Mouse (Mus musculus) layer of hippocampus, postnatal 14 days (tissue): ENCODE results near the gene Pspn. TPM values are rescaled to one million over a fixed set of nuclear protein-coding genes. Genes with fewer than 3 reads are reported as not detected.

Experiments used
- DNase-seq, 2 experiments: peaks; one replicate each; pipeline ENCODE4 v3.0.0; 2021 to 2022; ENCODE audit warnings: low spot score in 2 of 2, mixed read lengths in 1 of 2
- total RNA-seq, 2 experiments: library from RNA; stranded (reverse); gene quantifications; 2 replicates each; pipeline ENCODE4 v1.2.3; 2021

The Pspn gene
- total RNA-seq, 2 experiments from 2014 or later: not detected

DNA sequence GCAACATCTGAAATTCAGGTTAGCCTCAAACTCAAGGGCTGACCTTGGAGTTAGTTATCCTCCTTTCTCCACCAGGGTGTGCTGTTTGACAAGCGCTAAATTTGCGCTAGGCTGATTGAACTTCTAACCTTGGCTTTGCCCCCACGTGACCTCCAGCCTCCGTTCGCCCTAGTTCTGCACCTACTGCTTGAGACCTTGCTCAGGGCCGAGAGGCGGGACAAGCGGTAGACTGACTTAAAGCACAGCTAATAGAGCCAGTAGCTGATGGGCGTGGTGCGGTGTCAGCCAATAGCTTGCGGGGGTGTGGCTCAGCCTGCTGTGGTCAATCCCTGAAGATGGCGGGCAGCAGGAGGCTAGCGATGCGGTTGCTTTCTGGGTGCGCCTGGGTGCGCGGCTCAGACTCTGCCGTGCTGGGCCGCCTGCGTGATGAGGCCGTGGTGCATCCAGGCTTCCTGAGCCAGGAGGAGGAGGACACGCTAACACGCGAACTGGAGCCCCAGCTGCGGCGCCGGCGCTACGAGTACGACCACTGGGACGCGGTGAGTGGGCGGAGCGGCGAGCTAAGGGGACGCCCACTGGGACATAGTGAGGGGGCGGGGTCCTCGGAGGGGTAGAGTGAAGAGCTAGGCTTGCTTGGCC is 2.7 kb downstream of the Pspn start, which contains the start of gene Alkbh7:
Alkbh7 (plus strand) TSS at position 311 of the 639 bp plus-strand sequence.
- peak; percentile 94 to 95 for DNase-seq

DNA sequence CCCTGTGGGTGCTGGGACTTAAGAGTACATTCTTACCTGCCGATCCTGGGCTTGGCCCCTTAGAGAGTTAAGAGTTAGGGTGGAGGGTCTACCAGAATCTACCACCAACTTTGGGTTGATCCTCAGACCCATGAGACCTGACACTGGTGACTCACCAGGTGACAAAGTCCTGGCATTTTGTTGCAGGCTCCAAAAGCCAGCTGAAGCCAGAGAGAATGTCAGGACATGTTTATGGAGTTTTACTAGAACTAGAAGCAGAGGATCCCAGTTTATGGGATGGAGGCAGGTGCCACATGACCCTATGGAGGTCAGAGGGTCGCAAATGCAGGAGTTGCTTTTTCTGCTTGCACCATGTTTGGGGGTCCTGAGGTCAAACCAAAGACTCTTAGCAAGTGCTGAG is 3.3 kb downstream of the Pspn start:
- DNase-seq: no peak

DNA sequence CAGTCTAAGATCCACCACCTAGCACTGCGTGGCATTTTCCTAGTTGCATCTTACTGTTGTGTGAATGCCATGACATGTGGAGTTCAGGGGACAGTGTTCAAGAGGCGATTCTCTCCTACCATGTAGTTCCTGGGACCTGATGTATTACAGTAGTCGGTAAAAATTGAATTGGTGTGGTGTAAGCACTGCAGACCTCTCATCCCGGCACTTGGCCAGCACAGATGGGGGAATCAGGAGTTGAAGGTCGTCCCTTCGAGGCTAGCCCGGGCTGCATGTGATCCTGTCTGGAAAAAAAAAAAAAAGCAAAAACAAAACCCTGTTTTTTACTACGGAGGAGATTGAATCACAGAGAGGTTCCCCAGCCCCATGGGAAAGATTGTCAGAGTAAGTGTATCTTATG is 4.8 kb downstream of the Pspn start:
- DNase-seq: no peak

DNA sequence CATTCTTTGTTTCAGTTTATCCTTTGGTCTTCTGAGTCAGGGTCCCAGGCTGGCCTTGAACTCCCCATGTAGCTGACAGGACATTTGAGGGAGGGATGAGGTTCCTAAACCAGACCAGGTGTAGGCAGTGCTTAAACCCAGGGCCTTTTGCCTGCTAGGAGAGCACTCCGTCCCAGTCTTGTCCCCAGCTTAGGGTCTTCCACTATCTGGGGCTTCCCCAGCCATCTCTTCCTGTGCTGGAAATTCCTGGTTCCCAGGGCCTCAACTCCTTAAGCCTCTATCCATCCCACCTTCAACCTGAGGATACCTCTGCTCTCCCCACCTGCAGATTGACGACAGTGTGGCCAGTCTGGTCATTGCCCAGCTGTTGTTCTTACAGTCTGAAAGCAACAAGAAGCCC is 8.9 kb downstream of the Pspn start:
- DNase-seq: no peak

DNA sequence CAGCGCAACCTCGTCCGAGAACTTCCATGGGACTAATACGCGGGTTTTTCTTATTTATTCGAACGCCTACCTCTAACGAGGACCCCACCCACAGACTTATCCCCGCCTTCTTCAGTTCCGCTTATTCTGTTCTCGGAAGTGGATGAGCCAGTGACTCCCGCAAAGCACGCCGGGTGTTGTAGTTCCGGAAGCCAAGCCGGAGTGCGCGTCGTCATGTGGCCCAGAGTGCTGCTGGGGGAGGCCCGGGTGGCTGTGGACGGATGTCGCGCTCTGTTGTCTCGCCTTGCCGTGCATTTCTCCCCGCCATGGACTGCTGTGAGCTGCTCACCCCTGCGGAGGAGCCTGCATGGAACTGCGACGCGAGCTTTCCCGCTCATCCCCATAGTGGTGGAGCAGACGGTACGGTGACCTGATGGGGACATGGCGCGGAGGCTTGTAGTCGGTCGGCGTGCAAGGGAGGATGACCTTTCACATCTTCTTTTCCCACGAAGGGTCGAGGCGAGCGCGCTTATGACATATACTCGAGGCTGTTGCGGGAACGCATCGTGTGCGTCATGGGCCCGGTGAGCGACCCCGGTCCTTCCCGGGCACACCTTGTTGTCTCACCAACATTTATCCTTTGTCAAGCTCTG is 9.6 kb downstream of the Pspn start, which contains the start of gene Clpp:
Clpp (plus strand) TSS at position 191 of the 632 bp plus-strand sequence.
- DNase-seq: peak; percentile 90 to 97

DNA sequence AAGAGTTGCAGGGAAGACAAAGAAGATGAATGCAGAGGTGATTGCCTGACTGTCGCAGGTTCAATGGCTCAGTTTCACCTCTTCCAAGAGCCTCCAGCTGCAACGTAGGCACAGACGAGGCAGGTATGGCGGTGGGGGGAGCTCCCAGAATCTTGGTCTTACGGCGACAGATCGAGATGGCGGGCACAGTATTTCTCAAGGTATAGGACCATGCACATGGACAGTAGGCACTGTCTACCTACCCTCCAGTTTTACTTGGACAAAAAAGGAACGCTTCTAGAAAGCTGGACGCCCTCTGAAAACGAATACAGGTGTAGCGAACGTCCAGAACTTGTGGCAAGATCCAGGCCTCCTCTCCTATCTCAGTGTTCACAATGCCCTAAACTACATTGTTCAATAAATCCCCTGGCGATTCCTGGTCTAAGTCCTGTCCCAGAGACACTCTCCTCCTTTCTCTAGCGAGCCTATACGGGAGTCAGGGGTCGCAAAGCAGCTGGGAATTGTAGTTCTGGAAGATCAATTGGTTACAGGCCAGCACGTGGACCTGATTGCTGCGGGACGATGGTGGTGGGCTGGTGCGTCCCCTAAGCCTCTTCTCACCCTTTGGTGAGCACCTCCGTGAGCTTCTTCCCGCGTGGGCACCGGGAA is 10.2 kb downstream of the Pspn start:
- DNase-seq: peak in 1 of 2 experiments; percentile 89

DNA sequence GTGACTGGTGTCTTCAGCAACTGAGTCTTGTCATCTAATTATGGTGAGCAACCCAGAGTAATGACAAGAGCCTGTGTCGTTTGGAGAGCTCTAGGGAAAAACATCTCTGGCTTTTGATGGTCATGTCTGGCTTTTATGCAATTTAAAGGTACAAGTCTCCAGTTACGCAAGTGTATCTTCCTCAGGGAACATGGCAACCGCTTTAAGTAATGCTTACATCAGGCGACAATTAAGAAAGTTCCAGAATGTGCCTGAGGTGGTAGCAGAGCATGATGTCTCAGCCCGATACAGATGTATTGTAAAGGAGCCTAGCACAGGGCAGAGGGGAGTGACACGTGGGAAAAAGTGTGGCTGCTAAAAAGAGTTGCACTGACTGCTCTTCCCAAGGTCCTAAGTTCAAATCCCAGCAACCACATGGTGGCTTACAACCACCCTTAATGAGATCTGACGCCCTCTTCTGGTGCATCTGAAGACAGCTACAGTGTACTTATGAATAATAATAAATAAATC is 10.8 kb downstream of the Pspn start:
- no peak for DNase-seq

DNA sequence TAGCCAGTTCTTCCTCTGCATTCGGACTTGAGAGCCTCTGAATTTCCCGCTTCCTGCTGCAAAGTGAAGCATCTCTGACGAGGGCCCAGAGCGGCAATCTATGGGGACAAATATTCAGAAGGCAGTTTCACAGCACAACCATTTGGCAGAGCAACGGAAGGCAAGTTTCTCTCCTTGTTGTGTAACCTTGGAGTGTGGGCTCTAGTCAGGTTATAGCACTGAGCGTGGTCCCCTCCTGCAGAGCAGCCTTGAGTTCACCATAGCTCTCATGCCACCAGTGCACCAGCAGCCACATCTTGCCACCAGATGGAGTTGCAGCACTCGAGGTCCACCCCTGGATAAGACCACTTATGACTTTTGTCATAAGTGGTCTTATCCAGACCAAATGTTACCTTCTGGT is 11.4 kb downstream of the Pspn start:
- no peak for DNase-seq

DNA sequence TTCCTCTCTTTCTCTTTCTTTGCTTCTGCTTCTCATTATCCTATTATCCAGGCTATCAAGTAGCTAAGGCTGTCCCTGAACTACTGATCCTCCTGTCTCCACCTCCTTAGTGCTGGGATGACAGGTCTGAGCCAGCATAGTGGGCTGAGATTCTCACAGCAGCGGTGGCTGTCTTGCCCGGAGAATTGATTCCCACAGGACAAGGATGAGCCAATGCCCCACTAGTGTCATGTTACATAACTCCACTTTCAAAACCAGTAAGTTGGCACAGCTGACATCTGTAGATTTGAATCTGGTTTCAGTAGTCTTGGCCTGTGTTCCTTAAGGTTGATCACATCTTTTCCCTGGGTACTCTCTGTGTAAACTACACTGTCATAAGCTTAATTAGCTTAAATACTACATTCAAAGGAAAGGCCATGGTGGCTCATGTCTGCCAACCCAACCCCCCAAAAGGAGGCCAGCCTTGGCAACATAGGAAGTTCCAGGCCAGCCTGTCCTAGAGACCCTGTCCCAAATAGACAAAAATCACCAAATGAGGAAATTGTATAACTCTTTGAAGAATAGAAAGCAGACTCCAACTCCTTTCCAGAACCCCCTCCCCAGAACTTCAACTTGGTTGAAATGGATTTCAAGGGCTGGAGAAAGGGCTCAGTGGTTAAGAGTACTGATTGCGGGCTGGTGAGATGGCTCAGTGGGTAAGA is 13.6 kb downstream of the Pspn start:
- DNase-seq: no peak

DNA sequence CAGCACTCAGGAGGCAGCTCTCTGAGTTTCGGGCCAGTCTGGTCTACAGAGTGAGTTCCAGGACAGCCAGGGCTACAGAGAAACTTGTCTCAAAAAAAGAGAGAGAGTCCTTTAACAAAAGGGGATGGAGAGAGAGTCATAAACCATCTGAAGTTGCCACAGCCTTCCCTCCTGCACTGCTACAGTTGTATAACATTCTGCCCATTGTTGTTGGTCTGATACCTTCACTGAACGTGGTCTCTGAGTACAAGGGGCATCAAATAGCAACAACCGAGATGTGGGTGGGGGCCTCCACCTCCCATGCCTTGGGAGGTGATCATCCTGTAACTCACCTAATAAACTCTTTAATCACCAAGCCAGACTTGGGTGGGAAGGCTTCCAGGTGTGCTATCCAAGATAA is 14.2 kb downstream of the Pspn start:
- no peak for DNase-seq

DNA sequence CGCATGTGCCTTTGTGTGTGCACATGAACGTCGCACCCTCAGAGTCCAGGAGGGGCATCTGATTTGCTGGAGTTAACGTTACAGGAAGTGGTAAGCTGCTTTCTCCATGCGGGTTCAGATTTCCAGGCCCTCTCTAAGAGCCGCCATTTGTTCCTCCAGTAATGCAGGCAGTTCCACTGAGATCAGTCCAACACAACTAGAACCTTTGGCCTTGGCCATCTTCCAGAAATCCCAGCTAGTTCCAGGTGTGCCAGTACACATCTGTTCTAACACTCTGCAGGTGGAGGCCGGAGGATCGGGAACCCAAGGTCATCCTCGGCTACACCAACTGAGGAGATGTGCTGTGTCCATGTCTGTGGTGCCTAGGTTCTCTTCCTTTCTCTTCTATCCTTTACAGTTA is 14.9 kb downstream of the Pspn start:
- no peak for DNase-seq

DNA sequence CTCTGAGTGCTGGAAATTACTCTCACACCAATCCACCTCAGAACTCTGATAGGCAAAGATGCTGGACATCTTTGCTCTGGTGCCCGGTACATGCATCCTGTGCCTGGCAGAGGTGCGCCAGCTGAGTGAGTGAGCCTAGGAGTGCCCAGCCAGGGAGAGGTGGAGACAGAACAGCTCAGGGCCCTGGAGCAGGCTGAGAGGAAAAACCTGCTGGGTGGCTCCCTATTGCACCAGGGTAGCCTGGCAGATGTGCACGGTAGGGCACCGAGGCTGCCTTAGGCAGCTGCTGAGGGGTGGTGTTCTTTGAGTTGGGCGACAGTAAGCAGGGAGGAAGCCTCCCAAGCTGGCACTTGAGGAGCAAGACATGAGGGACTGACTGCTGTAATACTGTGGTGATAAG is 17.8 kb downstream of the Pspn start, which contains the start of gene Acer1:
Acer1 (minus strand) TSS at position 114 of the 400 bp plus-strand sequence.
- DNase-seq: no peak

DNA sequence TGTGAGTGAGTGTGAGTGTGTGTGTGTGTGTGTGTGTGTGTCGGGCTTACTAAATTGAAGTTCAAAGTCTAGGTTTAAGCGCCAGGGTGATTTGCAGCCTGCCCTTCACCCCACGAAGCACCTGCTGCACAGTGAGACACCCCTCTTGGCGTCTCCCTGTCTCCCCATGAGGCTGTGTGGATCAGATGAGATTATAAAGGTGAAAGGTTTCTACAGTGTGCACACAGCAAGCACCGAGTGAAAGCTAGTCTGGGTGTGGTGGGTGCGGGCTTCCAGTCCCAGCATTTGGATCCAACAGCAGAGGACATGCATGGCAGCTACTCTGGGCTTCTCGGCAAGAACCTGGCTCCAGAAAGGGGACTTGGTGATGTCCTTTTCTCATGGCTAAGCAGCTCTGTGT is 18.8 kb downstream of the Pspn start:
- DNase-seq: no peak

DNA sequence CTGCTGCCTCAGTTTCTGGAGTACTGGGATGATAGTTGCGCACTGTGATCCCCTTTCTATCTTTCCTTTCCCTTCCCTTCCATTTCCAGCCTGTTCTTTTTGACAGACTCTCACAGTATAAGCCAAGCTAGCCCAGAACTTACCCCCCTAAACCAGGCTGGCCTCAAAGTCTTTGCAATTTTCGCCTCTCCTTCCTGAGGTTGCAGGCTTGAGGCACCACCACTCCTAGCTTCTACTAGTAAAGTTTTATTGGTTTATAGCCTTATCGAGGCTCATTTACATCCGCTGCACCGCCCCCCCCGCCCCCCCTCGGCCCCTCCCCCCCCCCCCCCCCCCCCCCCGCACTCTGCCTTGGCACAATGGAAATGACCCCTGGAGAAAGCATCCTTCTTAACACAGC is 20.3 kb downstream of the Pspn start:
- DNase-seq: no peak

DNA sequence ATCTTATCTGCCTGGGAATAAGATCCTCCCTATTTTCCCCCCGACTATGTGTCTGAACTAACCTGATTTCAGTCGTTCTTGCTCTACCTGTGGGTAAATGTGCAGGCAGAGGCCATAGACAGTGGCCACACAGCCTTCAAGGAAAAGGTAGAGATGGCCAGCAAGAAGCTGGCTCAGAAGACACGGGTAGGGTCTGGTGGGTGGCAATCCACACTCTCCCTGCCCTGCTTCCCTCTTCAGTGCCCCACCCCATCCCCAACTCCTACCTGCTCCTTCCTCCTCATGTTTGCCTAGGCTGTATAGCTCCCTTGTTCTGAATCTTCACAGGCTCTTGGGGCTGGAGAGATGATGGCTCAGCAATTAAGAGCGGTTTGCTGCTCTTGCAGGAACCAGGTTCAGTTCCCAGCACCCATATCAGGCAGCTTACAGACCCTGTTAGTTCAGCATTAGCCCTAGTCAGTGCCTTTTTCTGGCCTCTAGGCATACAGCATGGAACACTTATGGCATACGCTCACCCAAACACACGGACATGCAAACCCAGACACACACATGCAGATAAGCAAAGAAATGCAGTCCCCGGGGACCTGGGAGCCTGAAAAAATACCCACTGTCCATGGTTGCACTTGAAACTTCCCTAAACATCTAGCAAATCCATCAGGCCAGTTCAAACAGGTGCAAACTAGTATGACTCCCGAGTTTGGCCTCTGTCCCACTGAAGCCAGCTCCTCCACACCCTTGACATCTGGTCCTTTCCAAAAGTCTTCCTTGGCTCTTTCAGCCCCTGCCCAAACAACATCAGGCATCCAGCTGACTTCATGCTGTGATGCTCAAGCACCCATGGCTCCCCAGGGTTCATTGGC is 23.1 kb downstream of the Pspn start:
- no peak for DNase-seq

DNA sequence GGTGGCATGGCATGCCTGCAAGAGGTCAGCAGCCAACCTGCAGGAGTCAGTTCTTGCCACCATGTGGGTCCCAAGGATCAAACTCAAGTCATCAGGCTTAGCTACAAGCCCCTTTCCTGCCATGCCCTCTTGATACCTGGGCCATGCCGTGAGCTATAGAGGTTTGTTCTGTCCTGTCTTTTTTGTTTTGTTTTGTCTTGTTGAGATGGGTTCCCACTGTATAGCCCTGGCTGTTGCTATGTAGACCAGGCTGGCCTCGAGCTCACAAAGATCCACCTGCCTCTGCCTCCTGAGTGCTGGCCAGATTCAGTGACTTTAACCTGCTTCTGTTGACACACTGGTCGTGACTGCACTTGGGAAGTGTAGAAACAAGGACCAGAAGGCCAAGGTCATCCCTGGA is 24.4 kb downstream of the Pspn start:
- no peak for DNase-seq

DNA sequence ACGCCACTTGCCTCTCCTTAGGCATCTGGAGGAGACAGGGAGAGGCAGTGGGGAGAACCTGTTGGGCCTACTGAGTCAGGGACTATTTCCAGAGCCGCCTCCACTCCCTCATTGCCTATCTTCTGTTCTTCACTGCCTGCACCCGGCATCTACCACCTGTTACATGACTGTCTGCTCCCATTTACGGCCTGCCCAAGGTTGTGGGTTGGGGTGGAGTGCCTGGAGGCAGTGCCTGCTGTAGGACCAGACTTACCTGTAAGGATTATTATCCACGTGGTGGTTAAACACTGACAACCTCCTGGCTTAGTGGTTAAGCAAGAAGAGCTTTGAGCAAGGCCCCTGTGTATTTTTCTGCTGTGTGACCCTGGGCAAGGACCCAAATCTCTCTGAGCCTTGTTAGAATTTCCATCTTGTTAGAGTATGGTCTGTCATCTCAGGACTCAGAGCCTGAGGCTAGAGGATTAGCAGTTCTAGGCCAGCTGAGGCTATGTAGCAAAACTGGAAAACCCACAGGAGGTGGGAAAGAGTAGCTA is 25.0 kb downstream of the Pspn start:
- DNase-seq: no peak

DNA sequence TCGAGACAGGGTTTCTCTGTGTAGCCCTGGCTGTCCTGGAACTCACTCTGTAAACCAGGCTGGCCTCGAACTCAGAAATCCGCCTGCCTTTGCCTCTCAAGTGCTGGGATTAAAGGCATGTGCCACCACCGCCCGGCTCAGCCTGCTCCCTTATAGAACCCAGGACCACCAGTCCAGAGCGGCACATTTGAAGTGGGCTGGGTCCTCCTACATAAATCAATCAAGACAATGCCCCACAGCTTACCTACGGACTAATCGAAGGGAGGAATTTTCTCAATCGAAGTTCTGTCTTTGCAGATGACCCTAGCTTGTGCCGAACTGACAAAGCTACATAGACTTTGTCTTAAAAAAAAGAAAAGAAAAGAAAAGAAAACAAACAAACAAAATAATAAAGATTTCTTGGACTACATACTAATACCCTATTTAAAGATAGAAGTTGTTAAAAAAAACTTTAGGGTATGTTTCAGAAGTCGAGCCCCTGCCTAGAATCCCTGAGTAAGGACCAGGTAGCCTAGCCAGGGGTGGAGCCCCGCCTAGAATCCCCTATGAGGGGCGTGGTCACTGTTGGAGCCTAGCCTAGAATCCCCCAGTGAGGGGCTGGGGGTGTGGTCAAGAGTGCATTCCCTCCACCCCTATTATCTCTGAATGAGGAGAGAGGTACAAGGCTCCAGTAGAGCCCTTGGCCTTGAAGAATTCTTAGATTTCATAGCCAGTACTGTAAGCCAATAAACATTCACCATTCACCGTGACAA is 25.7 kb downstream of the Pspn start:
- DNase-seq: no peak

DNA sequence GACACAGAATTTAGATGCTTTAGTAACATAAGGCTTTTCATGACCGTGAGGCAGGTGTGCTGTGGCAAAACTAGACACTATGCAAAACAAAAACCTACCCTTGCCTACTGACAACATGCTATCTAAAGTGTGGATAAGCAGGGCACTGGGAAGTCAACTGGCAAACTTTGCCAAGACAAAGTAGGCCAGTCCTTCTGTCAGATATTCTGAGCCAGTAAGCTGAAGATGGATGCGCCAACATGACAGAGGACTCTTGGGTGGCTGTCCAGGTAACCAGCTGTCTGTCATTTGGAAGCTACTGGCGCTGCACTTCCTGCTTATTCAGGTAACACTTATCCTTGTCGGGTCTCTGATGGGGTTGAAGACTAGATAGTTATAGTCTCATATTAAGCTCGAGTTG is 29.7 kb downstream of the Pspn start:
- no peak for DNase-seq

DNA sequence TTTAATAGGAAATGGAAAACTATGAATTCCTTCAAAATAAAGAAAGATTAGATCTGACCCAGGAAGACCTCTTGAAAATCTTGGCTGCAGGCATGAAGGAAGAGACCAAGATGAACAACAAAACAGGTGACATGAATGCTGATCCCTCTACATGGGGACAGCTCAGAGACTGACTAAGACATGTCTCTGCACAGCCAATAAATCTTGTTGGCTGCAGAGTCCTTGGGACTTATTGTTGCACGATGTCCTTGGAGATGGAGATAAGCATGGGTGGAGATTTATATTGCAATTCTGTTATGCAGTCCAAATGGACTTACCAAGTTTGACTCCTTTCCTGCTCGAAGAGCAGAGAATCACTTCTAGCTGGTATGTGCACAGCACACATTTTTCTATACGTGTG is 30.5 kb downstream of the Pspn start:
- DNase-seq: no peak
